Mouse (Mus musculus) heart, embryonic 14.5 days (tissue): ENCODE data around the gene Iqschfp. TPM values are rescaled to one million over a fixed set of nuclear protein-coding genes. Genes with fewer than 3 reads are reported as not detected.

Experiments used
- ATAC-seq: fragments of 200-750 bp; cut with Nextera tagmentation; 2 replicates; pipeline ENCODE4 v1.8.0; 2017; ENCODE audit warnings: low read depth, moderate TSS enrichment; ENCODE audit not compliant: insufficient number of reproducible peaks, insufficient read depth, low FRiP score
- H3K27ac ChIP-seq, 2 experiments: fragments of 200-500 bp in 1 of 2; fragments of 300-500 bp in 1 of 2; sonication (generic) in 1 of 2; replicated peaks in 1 of 2; 2 replicates each; pipeline ENCODE4 v1.5.1; 2012 to 2014; ENCODE audit warnings: low read depth in 2 of 2, low read length in 2 of 2, control low read depth in 1 of 2, mild to moderate bottlenecking in 1 of 2, mixed read lengths in 1 of 2; ENCODE audit not compliant: control insufficient read depth in 1 of 2, insufficient read depth in 1 of 2
- H3K27me3 ChIP-seq: fragments of 300-500 bp; sonication (generic); 2 replicates; pipeline ENCODE4 v1.6.1; 2014; ENCODE audit warnings: mild to moderate bottlenecking, low read length, control low read depth; ENCODE audit not compliant: control insufficient read depth, insufficient read depth
- H3K36me3 ChIP-seq: fragments of 300-500 bp; sonication (generic); 2 replicates; pipeline ENCODE4 v1.6.1; 2014; ENCODE audit warnings: mild to moderate bottlenecking, control low read depth, low read length, mixed read lengths; ENCODE audit not compliant: control insufficient read depth, insufficient read depth
- H3K4me1 ChIP-seq, 2 experiments: fragments of 200-500 bp in 1 of 2; fragments of 300-500 bp in 1 of 2; sonication (generic) in 1 of 2; 2 replicates each; pipeline ENCODE4 v1.6.1; 2012 to 2014; ENCODE audit warnings: low read length in 2 of 2, control low read depth in 1 of 2, mixed read lengths in 1 of 2; ENCODE audit not compliant: control insufficient read depth in 2 of 2, insufficient read depth in 2 of 2
- H3K4me2 ChIP-seq: fragments of 300-500 bp; sonication (generic); 2 replicates; pipeline ENCODE4 v1.6.1; 2014; ENCODE audit warnings: mild to moderate bottlenecking, low read length
- H3K4me3 ChIP-seq, 2 experiments: fragments of 200-500 bp in 1 of 2; fragments of 300-500 bp in 1 of 2; sonication (generic) in 1 of 2; 2 replicates each; pipeline ENCODE4 v1.5.1; 2012 to 2014; ENCODE audit warnings: low read length in 2 of 2, mild to moderate bottlenecking in 2 of 2, control low read depth in 1 of 2, low read depth in 1 of 2, moderate library complexity in 1 of 2; ENCODE audit not compliant: control insufficient read depth in 1 of 2, insufficient read depth in 1 of 2
- H3K9ac ChIP-seq: fragments of 300-500 bp; sonication (generic); 2 replicates; pipeline ENCODE4 v1.6.1; 2014; ENCODE audit warnings: mild to moderate bottlenecking, low read length
- H3K9me3 ChIP-seq: fragments of 300-500 bp; sonication (generic); 2 replicates; pipeline ENCODE4 v1.6.1; 2016; ENCODE audit warnings: low read length, control low read depth; ENCODE audit not compliant: control insufficient read depth
- WGBS: fragments of 180-500 bp; shearing (Covaris S2); extraction: QIAGEN DNeasy Blood & Tissue Kit; methylation state at CpG from one replicate; pipeline ENCODE4 v1.1.7; 2014; 5-methylcytosine and 5-hydroxymethylcytosine counted together
- polyA plus RNA-seq: library from polyadenylated mRNA; unstranded; fragments of >200 nt; fragmentation: Nextera tagmentation; extraction: Ambion mirVana; gene quantifications from 2 replicates; pipeline ENCODE4 v1.2.1, GENCODE M21; 2014

The Iqschfp gene
- polyA plus RNA-seq, 1 experiment from 2014 or later = not detected

GRCm38 (mm10) chr3:68495096-68495735 lies 603.2 kb downstream of the Iqschfp start:
- peak; percentile 22 for ATAC-seq
- H3K27ac ChIP-seq = peak overlapping the region; percentile 86 to 99
- H3K9me3 ChIP-seq = no peaks in the 10 kb centered on the region
- peak overlapping the region; percentile 94 for H3K9ac ChIP-seq
- under 1% methylated on average over 38 of the region's 38 CpGs for WGBS
- peak overlapping the region; percentile 91 for H3K4me2 ChIP-seq
- peaks cover 6% of the 10 kb centered on the region; the same call in 1 of the 2 replicates for H3K36me3 ChIP-seq
- peak overlapping the region; percentile 90 to 91 for H3K4me3 ChIP-seq
- H3K27me3 ChIP-seq = no peaks in the 10 kb centered on the region
- peaks cover 11 to 36% of the 10 kb centered on the region in 2 experiments for H3K4me1 ChIP-seq

- Histone ChIP-seq H3K4me3 (peak overlapping the region; percentile 90 to 91), H3K4me1 (peaks cover 14 to 42% of the 10 kb centered on the region in 2 experiments), H3K27me3 (no peaks in the 10 kb centered on the region), H3K9me3 (no peaks in the 10 kb centered on the region), H3K36me3 (peaks cover 6% of the 10 kb centered on the region; the same call in 1 of the 2 replicates), H3K9ac (peak overlapping the region; percentile 94), H3K27ac (peak overlapping the region; percentile 86 to 99), H3K4me2 (peak overlapping the region; percentile 91)
- 0% methylated on average over 9 of the region's 9 CpGs for WGBS
- ATAC-seq = no peak
These were observed 603.8 kb downstream of the Iqschfp start for GRCm38 (mm10) chr3:68495736-68496242.

GRCm38 (mm10) chr3:68496513-68496912 lies 604.5 kb downstream of the Iqschfp start:
- H3K36me3 ChIP-seq = peaks cover 6% of the 10 kb centered on the region; the same call in 1 of the 2 replicates
- WGBS = 47% methylated on average over 6 of the region's 6 CpGs
- H3K27me3 ChIP-seq = no peaks in the 10 kb centered on the region
- H3K27ac ChIP-seq = peak overlapping the region in 1 of 2 experiments; percentile 99; a peak in 2 of 4 replicates
- peak overlapping the region in 1 of 2 experiments; percentile 90; a peak in 3 of 4 replicates for H3K4me3 ChIP-seq
- peak overlapping the region; percentile 61 for H3K9ac ChIP-seq
- no peak for ATAC-seq
- no peaks in the 10 kb centered on the region for H3K9me3 ChIP-seq
- peaks cover 16 to 49% of the 10 kb centered on the region in 2 experiments for H3K4me1 ChIP-seq
- peak overlapping the region; percentile 91 for H3K4me2 ChIP-seq

- ATAC-seq = no peak
- H3K4me3 ChIP-seq = no peak overlapping the region
These were observed 607.6 kb downstream of the Iqschfp start for GRCm38 (mm10) chr3:68499532-68500152.

GRCm38 (mm10) chr3:68504838-68505237 lies 612.8 kb downstream of the Iqschfp start:
- Histone ChIP-seq H3K4me3 (no peak overlapping the region), H3K27me3 (no peaks in the 10 kb centered on the region), H3K9me3 (no peaks in the 10 kb centered on the region), H3K9ac (no peak overlapping the region), H3K36me3 (peaks cover 8% of the 10 kb centered on the region), H3K27ac (no peak overlapping the region), H3K4me1 (peaks cover 25 to 46% of the 10 kb centered on the region in 2 experiments), H3K4me2 (no peak overlapping the region)
- 67% methylated on average over 3 of the region's 3 CpGs for WGBS
- no peak for ATAC-seq

More at GRCm38 (mm10) chr3:68499532-68500152, 607.6 kb downstream of the Iqschfp start:
- no peaks in the 10 kb centered on the region for H3K27me3 ChIP-seq
- H3K36me3 ChIP-seq = peaks cover 14% of the 10 kb centered on the region
- no peak overlapping the region for H3K9ac ChIP-seq
- H3K4me1 ChIP-seq = peaks cover 14 to 40% of the 10 kb centered on the region in 2 experiments
- no peaks in the 10 kb centered on the region for H3K9me3 ChIP-seq
- 46% methylated on average over 6 of the region's 6 CpGs for WGBS
- H3K4me2 ChIP-seq = no peak overlapping the region
- no peak overlapping the region for H3K27ac ChIP-seq

GRCm38 (mm10) chr3:68506769-68507318 lies 614.8 kb downstream of the Iqschfp start:
- WGBS = 32% methylated on average over 7 of the region's 7 CpGs
- Histone ChIP-seq H3K4me1 (peaks cover 18 to 42% of the 10 kb centered on the region in 2 experiments), H3K27me3 (no peaks in the 10 kb centered on the region), H3K4me3 (no peak overlapping the region), H3K36me3 (peaks cover 8% of the 10 kb centered on the region), H3K9me3 (no peaks in the 10 kb centered on the region), H3K4me2 (no peak overlapping the region), H3K9ac (no peak overlapping the region), H3K27ac (peak overlapping the region in 1 of 2 experiments; percentile 79; a peak in 2 of 4 replicates)
- no peak for ATAC-seq

GRCm38 (mm10) chr3:68508629-68509028 lies 616.6 kb downstream of the Iqschfp start:
- Histone ChIP-seq H3K9ac (peak overlapping the region; percentile 22; the same call in 1 of the 2 replicates), H3K36me3 (no peaks in the 10 kb centered on the region), H3K27me3 (no peaks in the 10 kb centered on the region), H3K9me3 (no peaks in the 10 kb centered on the region), H3K4me1 (peaks cover 18 to 42% of the 10 kb centered on the region in 2 experiments), H3K4me3 (no peak overlapping the region), H3K4me2 (peak overlapping the region; percentile 19; the same call in 1 of the 2 replicates), H3K27ac (peak overlapping the region; percentile 79 to 82)
- peak; percentile 72 for ATAC-seq
- WGBS = 4% methylated on average over 6 of the region's 6 CpGs
